Mouse (Mus musculus): ENCODE measurements at regions not wholly inside any gene's neighbourhood (a gene's known extent, or its start where the extent isn't known, plus 50 kb on each side); places are given as distances from the start of the nearest gene placed in this dataset.

GRCm38 (mm10) chr4:124149771-124150451 is 232.1 kb upstream of the 4930535I16Rik start:
- no peak for DNase-seq

- no peak for DNase-seq
Measured at GRCm38 (mm10) chr4:124149037-124149436, 231.2 kb upstream of the 4930535I16Rik start.

DNA sequence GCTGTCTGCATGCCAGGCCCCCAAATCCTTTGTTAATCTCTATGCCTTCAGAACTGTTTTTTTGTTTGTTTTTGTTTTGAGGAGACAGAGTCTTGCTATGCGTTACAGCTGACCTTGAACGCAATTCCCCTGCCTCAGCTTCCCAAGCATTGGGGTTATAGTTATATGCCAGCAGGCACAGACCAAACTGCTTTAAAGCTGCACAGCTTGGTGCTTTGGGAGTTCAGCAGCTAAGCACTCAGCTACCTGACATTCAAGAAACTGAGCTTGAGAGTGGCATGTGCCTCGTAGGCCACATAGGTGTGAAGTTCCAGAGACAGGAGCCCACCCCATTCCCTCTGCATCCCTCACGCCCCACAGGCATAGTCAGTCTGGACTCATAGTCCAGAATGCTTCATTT is 229.5 kb upstream of the 4930535I16Rik start:
- no peak for DNase-seq

DNA sequence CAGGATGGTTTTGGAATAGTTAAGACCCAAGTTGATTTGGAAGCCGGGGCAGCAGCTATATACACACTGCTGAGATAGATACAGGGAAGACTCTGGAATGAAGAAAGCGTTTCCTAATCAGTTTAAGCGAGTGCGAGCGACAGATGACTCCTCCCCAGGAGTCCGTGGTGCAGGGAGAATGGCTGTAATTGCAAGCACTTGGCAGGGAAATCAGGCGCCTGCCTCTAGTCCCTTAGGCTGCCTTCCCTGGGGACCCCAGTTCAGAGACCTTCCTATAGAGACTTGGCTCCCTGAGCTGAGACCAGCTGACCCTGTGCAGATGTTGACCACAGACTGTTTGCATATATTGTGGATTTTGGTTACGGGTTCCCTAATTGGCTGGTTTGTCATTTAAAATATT is 228.3 kb upstream of the 4930535I16Rik start:
- DNase-seq, result no peak

- no peak for DNase-seq
Measured at GRCm38 (mm10) chr4:124143630-124144029, 225.8 kb upstream of the 4930535I16Rik start.

DNA sequence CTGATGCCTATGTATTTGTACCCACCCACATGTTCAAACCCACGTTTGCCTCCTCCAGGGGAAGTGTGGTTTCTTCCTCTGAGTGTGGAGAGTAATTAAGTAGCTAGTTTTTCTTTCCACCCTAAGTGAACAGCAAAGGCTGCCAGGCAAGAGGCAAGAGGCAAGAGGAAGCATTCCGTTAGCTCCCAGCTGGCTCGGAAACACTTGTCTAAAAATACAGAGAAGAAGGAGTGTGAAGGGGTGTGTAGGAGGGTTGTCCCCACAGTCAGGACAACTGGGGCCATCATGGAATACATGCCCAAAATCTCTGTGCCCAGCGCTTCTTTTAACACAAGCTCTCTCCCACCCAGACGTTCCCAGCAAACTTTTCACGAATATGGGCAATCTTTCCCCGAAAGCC is 225.4 kb upstream of the 4930535I16Rik start:
- no peak for DNase-seq

- peak; percentile 77 for DNase-seq
Measured at GRCm38 (mm10) chr4:124142083-124142482, 224.3 kb upstream of the 4930535I16Rik start.

- no peak for DNase-seq
Measured at GRCm38 (mm10) chr4:124135165-124135470, 217.3 kb upstream of the 4930535I16Rik start.

- peak; percentile 6 for DNase-seq
Measured at GRCm38 (mm10) chr4:124134341-124135164, 216.7 kb upstream of the 4930535I16Rik start.

DNA sequence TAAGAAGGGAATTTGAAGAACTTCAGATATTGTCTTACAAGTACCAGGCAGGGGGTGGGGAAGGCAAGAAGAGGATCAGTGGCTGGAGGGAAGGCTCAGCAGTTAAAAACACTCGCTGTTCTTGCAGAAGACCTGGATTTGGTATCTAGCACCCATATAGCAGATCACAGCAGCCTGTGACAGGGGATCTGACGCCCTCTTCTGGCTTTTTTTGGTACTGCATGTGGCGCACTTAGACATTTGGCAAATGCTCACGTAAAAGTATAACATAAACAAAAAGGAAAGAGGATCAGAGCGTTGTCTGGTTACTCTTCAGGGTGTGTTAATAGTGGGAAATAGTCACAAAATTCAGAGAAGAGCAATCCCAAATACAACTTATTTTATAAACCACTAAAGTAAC is 213.1 kb upstream of the 4930535I16Rik start:
- no peak for DNase-seq

- no peak for DNase-seq
Measured at GRCm38 (mm10) chr4:124126258-124126657, 208.4 kb upstream of the 4930535I16Rik start.

DNA sequence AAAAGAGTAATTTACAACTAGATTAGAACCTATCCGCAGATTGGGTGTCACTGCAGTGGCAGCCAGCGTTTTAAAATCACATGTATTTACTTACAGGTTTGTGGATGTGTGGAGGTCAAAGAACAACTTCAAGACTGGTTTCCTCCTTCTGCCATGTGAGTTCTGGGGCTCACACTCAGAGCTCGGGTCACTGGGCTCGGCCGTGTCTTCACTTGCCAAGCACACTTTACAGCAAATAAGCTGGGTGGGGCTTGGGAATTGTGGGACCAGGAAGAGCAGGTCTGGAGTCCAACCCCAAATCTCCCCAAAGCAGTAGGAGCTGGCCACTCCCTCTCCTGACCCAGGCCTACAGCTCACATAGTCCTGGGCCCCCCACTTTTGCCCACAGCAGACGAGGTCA is 202.5 kb upstream of the 4930535I16Rik start:
- DNase-seq, result no peak

DNA sequence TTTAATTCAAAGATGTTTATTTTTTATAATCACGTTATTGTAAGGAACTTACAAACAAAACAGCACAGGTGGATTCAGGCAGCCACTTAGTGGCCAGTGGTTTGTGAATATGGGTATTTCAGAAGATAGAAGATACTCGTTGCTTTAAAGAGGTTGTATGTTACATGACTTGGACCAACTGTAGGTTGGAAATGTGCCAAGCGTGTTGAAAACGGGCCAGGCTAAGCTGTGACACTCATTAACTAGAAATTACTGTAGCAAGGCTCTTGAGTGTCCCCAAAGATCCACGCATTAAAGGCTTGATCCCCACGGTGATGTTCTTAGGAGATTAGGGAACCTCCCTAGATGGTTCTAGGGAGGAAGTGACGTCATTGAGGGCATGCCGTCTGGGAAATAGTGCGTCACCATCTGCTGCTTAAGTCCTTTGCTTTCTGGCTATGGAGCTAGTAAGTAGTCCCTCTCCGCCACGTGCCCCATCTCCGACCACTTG is 196.1 kb upstream of the 4930535I16Rik start:
- DNase-seq, result no peak

DNA sequence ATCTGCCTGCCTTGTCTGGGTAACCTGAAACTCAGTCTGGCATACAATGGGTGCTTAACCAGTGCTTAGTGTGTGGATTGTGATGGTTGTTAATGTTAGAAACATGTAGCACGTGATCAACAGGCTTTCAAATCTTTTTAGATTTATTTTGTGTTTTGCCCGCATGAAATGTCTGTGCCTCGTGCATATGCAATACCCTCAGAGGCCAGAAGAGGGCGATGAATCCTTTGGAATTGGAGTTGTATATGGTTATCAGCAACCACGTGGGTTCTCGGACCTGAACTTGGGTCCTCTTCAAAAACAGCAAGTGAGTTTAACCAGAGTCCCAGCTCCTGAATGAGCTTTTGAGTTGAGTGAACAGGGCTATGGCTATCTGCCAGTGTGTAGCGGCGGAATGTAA is 192.9 kb upstream of the 4930535I16Rik start:
- peak; percentile 11 for DNase-seq

DNA sequence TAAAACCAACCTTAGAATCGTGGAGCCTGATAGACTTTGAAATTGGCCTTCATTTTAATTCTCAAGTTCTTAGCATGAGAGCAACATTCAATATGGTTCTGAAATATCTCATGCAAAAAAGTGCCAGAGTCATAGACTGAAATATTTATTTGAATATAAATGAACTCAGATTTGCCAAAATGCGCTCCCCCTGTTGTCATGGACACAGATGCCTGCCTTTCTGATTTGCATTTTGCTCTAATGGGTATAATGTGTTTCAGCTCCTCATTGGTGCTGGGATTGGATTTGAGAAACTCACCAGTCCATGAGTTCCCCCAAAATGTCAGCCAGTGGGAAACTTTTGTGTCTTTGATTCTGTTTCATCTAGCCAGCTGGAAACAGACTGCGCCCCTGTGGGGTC is 191.5 kb upstream of the 4930535I16Rik start:
- DNase-seq, result no peak

- DNase-seq, result peak; percentile 36
Measured at GRCm38 (mm10) chr4:124102684-124103083, 184.9 kb upstream of the 4930535I16Rik start.

- no peak for DNase-seq
Measured at GRCm38 (mm10) chr4:124086801-124087200, 169.0 kb upstream of the 4930535I16Rik start.

DNA sequence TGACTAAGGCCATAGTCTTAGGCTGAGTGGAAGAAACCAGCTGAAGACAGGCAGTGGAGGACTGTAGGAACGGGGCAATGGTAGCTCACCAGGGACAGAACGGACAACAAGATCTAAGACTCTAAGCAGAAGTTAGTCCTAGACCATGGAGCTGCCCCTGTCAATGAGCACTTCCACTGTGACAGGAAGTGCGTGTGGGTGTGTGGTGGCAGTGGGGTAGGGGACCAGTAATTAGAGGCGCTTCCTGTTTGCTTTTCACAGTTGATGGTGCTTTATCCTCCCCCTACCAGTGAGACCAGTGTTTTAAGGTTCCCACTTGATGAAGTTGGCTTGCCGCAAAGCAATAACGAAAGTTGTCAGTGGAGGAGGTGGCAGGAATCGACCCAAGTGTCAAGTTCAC is 168.4 kb upstream of the 4930535I16Rik start:
- DNase-seq, result no peak

GRCm38 (mm10) chr4:124079603-124080002 is 161.8 kb upstream of the 4930535I16Rik start:
- DNase-seq, result peak; percentile 41

DNA sequence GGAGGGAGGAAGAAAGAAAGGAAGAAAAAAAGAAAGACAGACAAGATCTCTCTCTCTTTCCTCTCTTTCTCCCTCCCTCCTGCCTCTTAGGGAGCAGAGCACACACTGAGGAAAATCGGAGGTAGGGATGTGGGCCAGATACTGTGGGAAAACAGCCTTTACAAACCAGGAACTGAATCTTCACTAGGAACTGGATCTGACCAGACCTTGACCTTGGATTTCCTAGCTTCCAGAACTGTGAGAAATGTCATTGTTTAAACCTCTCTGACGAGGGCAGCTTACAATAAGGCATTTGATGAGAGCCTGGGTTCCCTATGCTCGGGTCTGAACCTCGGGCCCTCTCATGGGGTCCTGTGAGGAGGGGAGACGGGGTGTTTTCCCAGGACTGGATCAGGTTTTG is 157.7 kb upstream of the 4930535I16Rik start:
- DNase-seq, result no peak

DNA sequence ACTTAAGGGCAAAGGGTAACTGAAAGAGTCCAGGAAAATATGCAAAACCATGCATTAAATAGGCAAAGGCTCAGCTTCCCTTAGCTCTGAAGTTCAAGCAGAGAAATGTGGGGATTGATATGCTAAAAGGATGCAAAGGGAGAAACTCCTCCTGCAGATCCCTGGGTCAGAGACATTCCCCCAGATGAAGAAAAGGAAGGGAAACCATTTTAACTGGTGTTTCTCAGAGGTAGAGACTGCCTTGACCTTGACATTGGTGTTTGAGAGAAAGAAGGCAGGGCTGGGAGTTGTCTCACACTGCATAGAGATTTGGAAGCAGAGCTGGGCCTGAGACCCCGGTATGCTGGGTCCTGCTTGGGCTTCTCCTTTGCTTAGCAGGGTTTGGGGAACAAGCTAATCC is 155.8 kb upstream of the 4930535I16Rik start:
- no peak for DNase-seq

DNA sequence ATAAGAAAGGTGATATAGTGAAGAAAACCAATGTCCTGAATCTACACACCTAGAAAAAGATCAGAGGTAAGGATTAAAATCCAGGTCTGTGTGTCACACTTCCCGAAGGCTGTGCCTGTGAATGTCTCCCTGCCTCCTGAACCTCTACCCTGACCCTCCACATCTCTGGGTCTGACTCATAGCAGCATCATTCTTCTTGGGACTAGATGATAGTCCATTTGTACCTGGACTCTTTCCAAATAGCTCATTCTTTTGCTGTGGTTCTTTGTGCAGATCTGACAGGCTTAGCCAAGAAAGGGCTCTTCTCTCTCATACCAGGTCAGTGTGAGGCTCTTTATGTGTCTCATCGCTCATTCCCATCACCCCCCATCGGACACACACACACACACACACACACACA is 146.8 kb upstream of the 4930535I16Rik start:
- no peak for DNase-seq

- DNase-seq, result no peak
Measured at GRCm38 (mm10) chr4:124063269-124064100, 145.7 kb upstream of the 4930535I16Rik start.
